Mouse (Mus musculus) midbrain, embryonic 12.5 days (tissue): Measurements from ENCODE around the gene Ptprd. TPM values are rescaled to one million over a fixed set of nuclear protein-coding genes. Genes with fewer than 3 reads are reported as not detected.
A peak's percentile ranks its signal among the peaks of the same experiment; 100 is the strongest.

Experiments
- ATAC-seq: fragments of 200-750 bp; cut with Nextera tagmentation; 2 replicates; pipeline ENCODE4 v1.8.0; 2017; ENCODE audit warnings: low read depth, moderate TSS enrichment, moderate library complexity; ENCODE audit not compliant: low FRiP score
- H3K27ac ChIP-seq: fragments of 300-500 bp; sonication (generic); replicated peaks from 2 replicates; pipeline ENCODE4 v1.5.1; 2016; ENCODE audit warnings: mild to moderate bottlenecking
- H3K27me3 ChIP-seq: fragments of 300-500 bp; sonication (generic); 2 replicates; pipeline ENCODE4 v1.6.1; 2016; ENCODE audit warnings: mild to moderate bottlenecking
- H3K36me3 ChIP-seq: fragments of 300-500 bp; sonication (generic); 2 replicates; pipeline ENCODE4 v1.6.1; 2016
- H3K4me1 ChIP-seq: fragments of 300-500 bp; sonication (generic); 2 replicates; pipeline ENCODE4 v1.6.1; 2016
- H3K4me2 ChIP-seq: fragments of 300-500 bp; sonication (generic); replicated peaks from 2 replicates; pipeline ENCODE4 v1.6.1; 2016; ENCODE audit warnings: mild to moderate bottlenecking, moderate library complexity
- H3K4me3 ChIP-seq: fragments of 300-500 bp; sonication (generic); 2 replicates; pipeline ENCODE4 v1.5.1; 2016; ENCODE audit warnings: mild to moderate bottlenecking
- H3K9ac ChIP-seq: fragments of 300-500 bp; sonication (generic); replicated peaks from 2 replicates; pipeline ENCODE4 v1.6.1; 2016; ENCODE audit warnings: mild to moderate bottlenecking, moderate library complexity
- H3K9me3 ChIP-seq: fragments of 300-500 bp; sonication (generic); 2 replicates; pipeline ENCODE4 v1.6.1; 2016; ENCODE audit warnings: mild to moderate bottlenecking
- WGBS: fragments of 180-500 bp; shearing (Covaris S2); methylation state at CpG from one replicate; pipeline ENCODE4 v1.1.7; 2016; 5-methylcytosine and 5-hydroxymethylcytosine counted together
- polyA plus RNA-seq: library from polyadenylated mRNA; unstranded; fragments of >200 nt; fragmentation: Nextera tagmentation; extraction: Ambion mirVana; gene quantifications from 2 replicates; pipeline ENCODE4 v1.2.1, GENCODE M21; 2016

Ptprd gene
- polyA plus RNA-seq, 1 experiment from 2014 or later, result 37.5 TPM

GRCm38 (mm10) chr4:76241542-76241941 is 1970.2 kb downstream of the Ptprd start:
- H3K4me2 ChIP-seq, result no peak overlapping the region
- H3K27me3 ChIP-seq, result no peaks in the 10 kb centered on the region
- no peak overlapping the region for H3K27ac ChIP-seq
- H3K9ac ChIP-seq, result no peak overlapping the region
- no peak for ATAC-seq
- no peak overlapping the region for H3K4me3 ChIP-seq
- H3K9me3 ChIP-seq, result no peaks in the 10 kb centered on the region
- H3K36me3 ChIP-seq, result no peaks in the 10 kb centered on the region
- peaks cover 21% of the 10 kb centered on the region for H3K4me1 ChIP-seq

GRCm38 (mm10) chr4:76241140-76241539 is 1970.6 kb downstream of the Ptprd start:
- H3K4me2 ChIP-seq, result no peak overlapping the region
- ATAC-seq, result no peak
- H3K9ac ChIP-seq, result no peak overlapping the region
- H3K9me3 ChIP-seq, result no peaks in the 10 kb centered on the region
- WGBS, result 82% methylated on average over 3 of the region's 3 CpGs
- no peaks in the 10 kb centered on the region for H3K27me3 ChIP-seq
- H3K4me3 ChIP-seq, result no peak overlapping the region
- H3K27ac ChIP-seq, result no peak overlapping the region
- no peaks in the 10 kb centered on the region for H3K36me3 ChIP-seq
- H3K4me1 ChIP-seq, result peaks cover 21% of the 10 kb centered on the region

DNA sequence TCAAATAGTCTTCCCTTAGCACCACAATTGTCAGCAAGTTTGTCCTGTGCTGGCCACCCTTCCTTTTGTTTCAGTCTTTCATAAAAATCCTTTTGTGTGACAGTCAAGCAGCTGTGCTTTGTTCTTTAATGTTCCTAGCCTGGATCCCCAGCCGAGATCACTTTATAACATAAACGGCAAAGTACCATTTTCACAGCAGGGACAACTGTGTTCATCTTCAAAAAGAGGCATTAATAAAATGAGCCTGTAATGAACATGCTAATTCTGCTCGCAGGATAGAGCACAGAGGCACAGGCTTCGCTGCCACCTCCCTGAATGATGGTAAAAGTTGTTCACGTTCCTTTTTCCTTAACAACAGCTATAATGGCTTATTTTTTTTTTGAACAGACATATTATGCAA is 1972.7 kb downstream of the Ptprd start:
- Histone ChIP-seq H3K27ac (peak overlapping the region; percentile 56; the same call in 1 of the 2 replicates), H3K36me3 (no peaks in the 10 kb centered on the region), H3K4me2 (peak overlapping the region; percentile 22), H3K4me3 (no peak overlapping the region), H3K27me3 (no peaks in the 10 kb centered on the region), H3K9me3 (no peaks in the 10 kb centered on the region), H3K4me1 (peaks cover 16% of the 10 kb centered on the region), H3K9ac (no peak overlapping the region)
- WGBS, result 31% methylated on average over 5 of the region's 5 CpGs
- ATAC-seq, result 0 out of 2 replicates have a peak, but pooled peaks have one; percentile 23

- Histone ChIP-seq H3K27me3 (no peaks in the 10 kb centered on the region), H3K9me3 (no peaks in the 10 kb centered on the region), H3K4me2 (peak overlapping the region; percentile 22; the same call in 1 of the 2 replicates), H3K9ac (no peak overlapping the region), H3K4me1 (peaks cover 14% of the 10 kb centered on the region), H3K4me3 (no peak overlapping the region), H3K36me3 (no peaks in the 10 kb centered on the region), H3K27ac (peak overlapping the region; percentile 56; the same call in 1 of the 2 replicates)
- WGBS, result 59% methylated on average over 5 of the region's 5 CpGs
- no peak for ATAC-seq
These were observed 1973.2 kb downstream of the Ptprd start for GRCm38 (mm10) chr4:76238577-76238976.

DNA sequence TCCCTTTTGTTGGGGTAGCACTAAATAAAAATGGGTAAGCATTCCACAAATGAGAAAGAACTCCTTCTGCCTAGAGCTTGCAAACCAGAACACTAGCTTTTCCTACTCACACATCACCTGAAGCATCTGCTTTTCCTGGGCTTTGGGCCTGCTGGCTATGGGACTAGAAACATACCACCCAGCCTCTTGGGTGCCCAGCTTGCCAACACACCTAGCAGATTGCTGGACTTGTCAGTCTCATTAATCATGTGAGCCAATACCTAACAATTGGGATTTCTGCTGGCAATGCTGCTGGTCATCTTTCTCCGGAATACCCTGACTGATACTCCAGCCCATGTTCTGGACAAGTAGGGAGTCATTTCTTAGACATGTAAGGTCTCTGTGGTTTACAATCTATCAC is 1973.9 kb downstream of the Ptprd start:
- no peak overlapping the region for H3K4me3 ChIP-seq
- no peak overlapping the region for H3K27ac ChIP-seq
- peaks cover 14% of the 10 kb centered on the region for H3K4me1 ChIP-seq
- H3K27me3 ChIP-seq, result no peaks in the 10 kb centered on the region
- no peaks in the 10 kb centered on the region for H3K36me3 ChIP-seq
- H3K9ac ChIP-seq, result no peak overlapping the region
- H3K9me3 ChIP-seq, result no peaks in the 10 kb centered on the region
- no peak for ATAC-seq
- no peak overlapping the region for H3K4me2 ChIP-seq
- WGBS, result 100% methylated on average over 1 of the region's 1 CpGs

- no peak overlapping the region for H3K4me2 ChIP-seq
- no peak overlapping the region for H3K9ac ChIP-seq
- peaks cover 6% of the 10 kb centered on the region for H3K4me1 ChIP-seq
- no peak for ATAC-seq
- H3K36me3 ChIP-seq, result no peaks in the 10 kb centered on the region
- no peaks in the 10 kb centered on the region for H3K9me3 ChIP-seq
- H3K27ac ChIP-seq, result no peak overlapping the region
- H3K4me3 ChIP-seq, result no peak overlapping the region
- WGBS, result 38% methylated on average over 3 of the region's 3 CpGs
- H3K27me3 ChIP-seq, result no peaks in the 10 kb centered on the region
These were observed 1988.0 kb downstream of the Ptprd start for GRCm38 (mm10) chr4:76223720-76224119.

DNA sequence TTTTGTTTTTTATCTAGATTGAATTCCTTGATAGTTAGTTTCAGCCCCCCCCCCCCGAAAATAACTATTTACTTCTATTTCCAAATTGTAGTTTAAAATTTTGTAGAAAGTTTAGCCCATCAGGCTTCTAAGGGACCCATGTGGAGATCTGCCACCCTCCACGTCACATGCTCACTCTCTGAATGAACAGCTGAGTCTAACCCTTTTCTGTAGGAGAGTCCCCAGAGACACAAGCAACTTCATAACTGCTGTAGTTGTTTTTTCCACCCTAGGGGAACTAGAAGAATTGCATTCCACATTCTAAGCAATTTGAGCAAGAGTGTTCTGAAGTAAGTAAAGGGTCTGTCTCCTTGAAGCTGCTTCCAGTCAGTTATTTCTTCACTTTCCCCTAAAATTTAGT is 1989.2 kb downstream of the Ptprd start:
- H3K36me3 ChIP-seq, result no peaks in the 10 kb centered on the region
- no peak for ATAC-seq
- no peak overlapping the region for H3K4me3 ChIP-seq
- H3K9me3 ChIP-seq, result no peaks in the 10 kb centered on the region
- no peak overlapping the region for H3K4me2 ChIP-seq
- peaks cover 6% of the 10 kb centered on the region for H3K4me1 ChIP-seq
- H3K27ac ChIP-seq, result no peak overlapping the region
- no peaks in the 10 kb centered on the region for H3K27me3 ChIP-seq
- WGBS, result 58% methylated on average over 2 of the region's 2 CpGs
- no peak overlapping the region for H3K9ac ChIP-seq

GRCm38 (mm10) chr4:76218065-76218464 is 1993.7 kb downstream of the Ptprd start:
- no peak overlapping the region for H3K27ac ChIP-seq
- H3K9ac ChIP-seq, result no peak overlapping the region
- WGBS, result 71% methylated on average over 1 of the region's 1 CpGs
- H3K9me3 ChIP-seq, result no peaks in the 10 kb centered on the region
- no peak for ATAC-seq
- no peaks in the 10 kb centered on the region for H3K4me1 ChIP-seq
- no peak overlapping the region for H3K4me3 ChIP-seq
- H3K36me3 ChIP-seq, result no peaks in the 10 kb centered on the region
- no peaks in the 10 kb centered on the region for H3K27me3 ChIP-seq
- no peak overlapping the region for H3K4me2 ChIP-seq

GRCm38 (mm10) chr4:76215141-76215540 is 1996.6 kb downstream of the Ptprd start:
- H3K4me1 ChIP-seq, result no peaks in the 10 kb centered on the region
- no peaks in the 10 kb centered on the region for H3K27me3 ChIP-seq
- H3K9me3 ChIP-seq, result no peaks in the 10 kb centered on the region
- 95% methylated on average over 1 of the region's 1 CpGs for WGBS
- H3K4me3 ChIP-seq, result no peak overlapping the region
- H3K4me2 ChIP-seq, result no peak overlapping the region
- ATAC-seq, result no peak
- H3K9ac ChIP-seq, result no peak overlapping the region
- H3K36me3 ChIP-seq, result no peaks in the 10 kb centered on the region
- H3K27ac ChIP-seq, result no peak overlapping the region

DNA sequence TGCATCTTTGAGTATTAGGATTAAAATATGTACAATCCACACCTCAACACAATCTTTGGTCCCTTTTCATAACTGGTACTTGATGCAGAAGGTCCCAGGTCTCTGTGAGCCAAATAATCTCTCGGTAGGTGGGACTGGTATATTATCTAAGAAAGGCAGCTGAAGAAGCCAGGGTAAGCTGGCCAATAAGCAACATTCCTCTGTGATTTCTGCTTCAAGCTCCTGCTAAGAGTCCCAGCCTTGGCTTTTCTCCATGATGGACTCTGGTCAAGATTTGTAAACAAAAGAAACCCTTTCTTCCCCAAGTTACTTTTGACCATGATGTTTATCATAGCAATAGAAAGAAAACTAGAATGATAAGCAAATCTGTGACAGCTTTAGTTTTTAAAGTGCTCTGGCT is 2012.4 kb downstream of the Ptprd start:
- no peak overlapping the region for H3K4me2 ChIP-seq
- no peak overlapping the region for H3K9ac ChIP-seq
- H3K27me3 ChIP-seq, result no peaks in the 10 kb centered on the region
- no peak overlapping the region for H3K4me3 ChIP-seq
- no peaks in the 10 kb centered on the region for H3K36me3 ChIP-seq
- no peaks in the 10 kb centered on the region for H3K9me3 ChIP-seq
- ATAC-seq, result no peak
- 69% methylated on average over 1 of the region's 1 CpGs for WGBS
- no peak overlapping the region for H3K27ac ChIP-seq
- peaks cover 5% of the 10 kb centered on the region; the same call in 1 of the 2 replicates for H3K4me1 ChIP-seq

GRCm38 (mm10) chr4:76194762-76195161 is 2017.0 kb downstream of the Ptprd start:
- Histone ChIP-seq H3K9ac (no peak overlapping the region), H3K27ac (no peak overlapping the region), H3K9me3 (no peaks in the 10 kb centered on the region), H3K4me3 (no peak overlapping the region), H3K27me3 (no peaks in the 10 kb centered on the region), H3K4me1 (peaks cover 5% of the 10 kb centered on the region; the same call in 1 of the 2 replicates), H3K4me2 (no peak overlapping the region), H3K36me3 (no peaks in the 10 kb centered on the region)
- 91% methylated on average over 3 of the region's 3 CpGs for WGBS
- ATAC-seq, result no peak

- Histone ChIP-seq H3K27ac (no peak overlapping the region), H3K9me3 (no peaks in the 10 kb centered on the region), H3K4me2 (no peak overlapping the region), H3K4me3 (no peak overlapping the region), H3K27me3 (no peaks in the 10 kb centered on the region), H3K4me1 (peaks cover 5% of the 10 kb centered on the region; the same call in 1 of the 2 replicates), H3K9ac (no peak overlapping the region), H3K36me3 (no peaks in the 10 kb centered on the region)
- no peak for ATAC-seq
- 96% methylated on average over 3 of the region's 3 CpGs for WGBS
These were observed 2018.3 kb downstream of the Ptprd start for GRCm38 (mm10) chr4:76193496-76193895.

DNA sequence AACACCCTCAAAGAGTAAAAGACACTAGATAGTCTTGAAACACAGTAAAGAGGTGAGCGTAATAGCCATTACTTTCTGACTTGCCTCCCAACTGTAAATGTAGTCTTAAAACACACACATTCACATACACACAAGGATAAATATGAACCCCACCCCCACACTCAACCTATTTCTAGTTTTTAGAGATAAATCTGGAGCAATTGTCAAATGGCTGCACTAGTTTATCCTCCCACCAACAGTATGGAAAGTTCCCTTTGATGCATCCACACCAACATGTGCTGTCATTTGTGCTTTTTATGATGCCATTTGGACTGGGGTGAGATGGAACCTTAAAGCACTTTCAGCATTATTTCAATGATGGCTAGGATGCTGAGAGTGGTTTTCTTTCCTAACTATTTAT is 2019.7 kb downstream of the Ptprd start:
- Histone ChIP-seq H3K9ac (no peak overlapping the region), H3K4me1 (peaks cover 5% of the 10 kb centered on the region; the same call in 1 of the 2 replicates), H3K4me2 (no peak overlapping the region), H3K4me3 (no peak overlapping the region), H3K36me3 (no peaks in the 10 kb centered on the region), H3K27ac (no peak overlapping the region), H3K9me3 (no peaks in the 10 kb centered on the region), H3K27me3 (no peaks in the 10 kb centered on the region)
- no peak for ATAC-seq
- 96% methylated on average over 1 of the region's 1 CpGs for whole genome bisulfite sequencing
